9 mouse cellular contexts compared by ENCODE assay signal in the genomic region with DNA sequence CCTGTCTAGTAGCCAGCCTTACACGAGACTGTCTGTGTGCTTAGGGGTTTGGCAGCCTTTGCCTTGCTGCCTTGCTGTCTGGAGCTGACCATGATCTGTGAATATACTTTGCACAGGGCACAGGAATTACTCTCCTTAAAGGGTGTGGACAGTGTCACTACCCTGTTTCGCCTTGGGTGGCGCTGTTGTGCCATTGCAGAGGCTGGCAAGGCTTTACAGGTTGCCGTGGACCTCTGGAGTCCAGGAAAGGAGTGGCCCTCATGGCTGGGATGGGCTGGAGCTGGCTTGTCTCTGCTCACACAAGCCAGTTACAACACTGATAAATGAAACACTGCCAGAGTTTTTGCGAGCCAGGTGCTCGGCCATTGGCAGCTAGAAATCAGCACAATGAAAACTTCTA.
DNase-seq lines count a peak whose midpoint lies in the region; ATAC-seq and TF ChIP-seq lines count a peak whose summit lies in the region.
"Had no signal": no experiment of that assay in that cellular context is flagged by ENCODE, and none has a peak within 500 bp of the region (broad histone marks: within the 10 kb centered on the region; RNA-seq: fewer than 3 reads in every experiment).

No protein-coding gene starts in this region.

- WGBS in lung, postnatal 0 days: 33% methylated on average over 6 of the region's 6 CpGs
- WGBS in hindbrain, embryonic 14.5 days: 41% methylated on average over 6 of the region's 6 CpGs

- CTCF ChIA-PET in Patski (lab: Charles Lee): interaction anchor here (0.9 kb wide), 1 partner anchor 10 kb away, joined by 4 read pairs; no protein-coding TSS in a partner anchor

- no peaks in the 10 kb centered on the region for H3K36me3 ChIP-seq in lung, postnatal 0 days (ENCODE audit: insufficient read depth, low read length)
- no peaks in the 10 kb centered on the region for H3K36me3 ChIP-seq in hindbrain, embryonic 14.5 days (replicated peaks; ENCODE audit: control insufficient read depth, insufficient read depth)
- H3K36me3 ChIP-seq: liver, embryonic 15.5 days had no signal

- no peak overlapping the region for H3K4me3 ChIP-seq in layer of hippocampus, adult 2 months
- H3K4me3 ChIP-seq in lung, postnatal 0 days (ENCODE audit: low read depth, low read length): no peak overlapping the region
- no peak overlapping the region for H3K4me3 ChIP-seq in hindbrain, embryonic 14.5 days (replicated peaks; ENCODE audit: low read length)
- H3K4me3 ChIP-seq: liver, embryonic 15.5 days had no signal

- POLR2A ChIA-PET in Patski (lab: Charles Lee): no interaction called here

- no peak for ATAC-seq in Patski
- no peak for ATAC-seq in lung, postnatal 0 days
- ATAC-seq in hindbrain, embryonic 14.5 days (ENCODE audit: low FRiP score): no peak

- no peak for TF ChIP-seq EP300 in lung, postnatal 0 days (IDR thresholded peaks at IDR 0.05)

- no peaks in the 10 kb centered on the region for H3K9me3 ChIP-seq in lung, postnatal 0 days (ENCODE audit: low read length)
- H3K9me3 ChIP-seq in hindbrain, embryonic 14.5 days (ENCODE audit: control insufficient read depth, low read length): no peaks in the 10 kb centered on the region
- H3K9me3 ChIP-seq: liver, embryonic 15.5 days had no signal

- intact Hi-C loops in heart, postnatal 10 days (cut with DNase I): loop anchor here (5.0 kb wide), 2 partner anchors 107 to 178 kb away; no protein-coding TSS in a partner anchor

- H3K27ac ChIP-seq in layer of hippocampus, adult 2 months: no peak overlapping the region
- H3K27ac ChIP-seq in lung, postnatal 0 days (ENCODE audit: low read length): no peak overlapping the region
- no peak overlapping the region for H3K27ac ChIP-seq in hindbrain, embryonic 14.5 days
- H3K27ac ChIP-seq: liver, embryonic 15.5 days had no signal

- no peaks in the 10 kb centered on the region for H3K4me1 ChIP-seq in lung, postnatal 0 days (ENCODE audit: insufficient read depth, low read depth, low read length)
- H3K4me1 ChIP-seq in hindbrain, embryonic 14.5 days (replicated peaks; ENCODE audit: control insufficient read depth, insufficient read depth, low read length): no peaks in the 10 kb centered on the region
- H3K4me1 ChIP-seq: liver, embryonic 15.5 days had no signal

- in situ Hi-C loops in Patski (cut with MboI; ENCODE audit: low pct_unique_long_range_greater_than_20kb): no loop called here

- H3K4me2 ChIP-seq in lung, postnatal 0 days (replicated peaks; ENCODE audit: low read depth, low read length): no peak overlapping the region
- no peak overlapping the region for H3K4me2 ChIP-seq in hindbrain, embryonic 14.5 days (replicated peaks)
- H3K4me2 ChIP-seq: liver, embryonic 15.5 days had no signal

- peak in 1 of 2 experiments; percentile 23 for DNase-seq in layer of hippocampus, adult 2 months (ENCODE audit: low spot score in 2 of 2)
- DNase-seq in layer of hippocampus, adult 18-20 months (ENCODE audit: low spot score in 2 of 2): no peak
- DNase-seq in Patski (ENCODE audit: low read depth, low spot score): no peak
- peak; percentile 28 for DNase-seq in cerebellum, adult 11-12 months
- peak; percentile 13 to 45 for DNase-seq in heart, postnatal 10 days
- DNase-seq in lung, postnatal 0 days (ENCODE audit: low spot score): no peak
- DNase-seq in spleen, adult 12 weeks (ENCODE audit: low spot score): no peak
- no peak for DNase-seq in hindbrain, embryonic 14.5 days (ENCODE audit: low spot score)

- peak; percentile 77 for TF ChIP-seq CTCF in layer of hippocampus, adult 2 months (conservative IDR thresholded peaks at IDR 0.05)
- TF ChIP-seq CTCF in Patski (IDR thresholded peaks at IDR 0.05): peak; percentile 58
- peak; percentile 80 for TF ChIP-seq CTCF in lung, postnatal 0 days (IDR thresholded peaks at IDR 0.05)

- H3K27me3 ChIP-seq in Patski: no peaks in the 10 kb centered on the region
- H3K27me3 ChIP-seq in lung, postnatal 0 days (replicated peaks; ENCODE audit: insufficient read depth, low read length): no peaks in the 10 kb centered on the region
- H3K27me3 ChIP-seq in hindbrain, embryonic 14.5 days (ENCODE audit: control insufficient read depth, insufficient read depth, low read length): no peaks in the 10 kb centered on the region
- H3K27me3 ChIP-seq: liver, embryonic 15.5 days had no signal

- no peak overlapping the region for H3K9ac ChIP-seq in lung, postnatal 0 days (replicated peaks; ENCODE audit: low read depth)
- H3K9ac ChIP-seq in hindbrain, embryonic 14.5 days: no peak overlapping the region
- H3K9ac ChIP-seq: liver, embryonic 15.5 days had no signal

Comparison
In these comparisons a context has a peak if more than half of its experiments do, and no peak if none do; other contexts are left out.
1. DNase-seq: peak in cerebellum, adult 11-12 months (single experiment) and heart, postnatal 10 days (2 of 2); none in layer of hippocampus, adult 18-20 months (0 of 2), Patski (single experiment), lung, postnatal 0 days (single experiment), spleen, adult 12 weeks (single experiment) and hindbrain, embryonic 14.5 days (single experiment).
2. Peak in every context shown above with its lines, with median percentiles within 50 percentile points of each other: CTCF ChIP-seq.